Mouse (Mus musculus): ENCODE data around the gene Capn1. TPM values are rescaled to one million over a fixed set of nuclear protein-coding genes. Genes with fewer than 3 reads are reported as not detected.
"Not testable (repeated sequence)": the region's sequence is repeated elsewhere in the genome, so short reads cannot be mapped to it uniquely, and the experiment has no call there.

Capn1 gene
- polyA plus RNA-seq, 1 experiment = 2.5 TPM

GRCm38 (mm10) chr19:6047154-6047898, 31.6 kb upstream of the Capn1 start:
- Histone ChIP-seq H3K27me3 (ENCODE audit: control insufficient read depth, insufficient read depth, low read length) (no peaks in the 10 kb centered on the region), H3K4me3 (ENCODE audit: control insufficient read depth, low read depth, low read length) (peak overlapping the region; percentile 88), H3K27ac (ENCODE audit: control insufficient read depth, insufficient read depth, low read depth, low read length) (peak overlapping the region; percentile 91), H3K4me1 (ENCODE audit: control insufficient read depth, insufficient read depth, low read length) (peaks cover 5% of the 10 kb centered on the region), H3K36me3 (ENCODE audit: control insufficient read depth, insufficient read depth, low read length) (peaks cover 2% of the 10 kb centered on the region)
- TF ChIP-seq CTCF (IDR thresholded peaks at IDR 0.05; ENCODE audit: control insufficient read depth, insufficient read depth, insufficient replicate concordance, low read depth, low read length) (no peak), POLR2A (IDR thresholded peaks at IDR 0.05; ENCODE audit: control insufficient read depth, low read depth, low read length) (no peak)

- peak within 1 kb of the TSS; percentile 88 for H3K4me3 ChIP-seq (ENCODE audit: control insufficient read depth, low read depth, low read length)
- peak within 1 kb of the TSS; percentile 91 for H3K27ac ChIP-seq (ENCODE audit: control insufficient read depth, insufficient read depth, low read depth, low read length)
- H3K4me1 ChIP-seq (ENCODE audit: control insufficient read depth, insufficient read depth, low read length) = peaks cover 5% of the 10 kb centered on the region
- no peaks in the 10 kb centered on the region for H3K27me3 ChIP-seq (ENCODE audit: control insufficient read depth, insufficient read depth, low read length)
- TF ChIP-seq POLR2A (IDR thresholded peaks at IDR 0.05; ENCODE audit: control insufficient read depth, low read depth, low read length) (peak; percentile 95), CTCF (IDR thresholded peaks at IDR 0.05; ENCODE audit: control insufficient read depth, insufficient read depth, insufficient replicate concordance, low read depth, low read length) (no peak)
- H3K36me3 ChIP-seq (ENCODE audit: control insufficient read depth, insufficient read depth, low read length) = peaks cover 2% of the 10 kb centered on the region; the same call in 1 of the 2 replicates
Observed at GRCm38 (mm10) chr19:6046294-6047153, 30.8 kb upstream of the Capn1 start, which contains the start of gene Syvn1. TSS of gene Syvn1 (plus strand) at chr19:6046576.

GRCm38 (mm10) chr19:6045366-6046293, 29.9 kb upstream of the Capn1 start:
- Histone ChIP-seq H3K27ac (ENCODE audit: control insufficient read depth, insufficient read depth, low read depth, low read length) (peak overlapping the region; percentile 91), H3K27me3 (ENCODE audit: control insufficient read depth, insufficient read depth, low read length) (no peaks in the 10 kb centered on the region), H3K4me1 (ENCODE audit: control insufficient read depth, insufficient read depth, low read length) (peaks cover 5% of the 10 kb centered on the region), H3K4me3 (ENCODE audit: control insufficient read depth, low read depth, low read length) (peak overlapping the region; percentile 88), H3K36me3 (ENCODE audit: control insufficient read depth, insufficient read depth, low read length) (0 out of 2 replicates have a peak, but pooled peaks cover 2% of the 10 kb centered on the region)
- TF ChIP-seq POLR2A (IDR thresholded peaks at IDR 0.05; ENCODE audit: control insufficient read depth, low read depth, low read length) (no peak; the same call in 1 of the 2 replicates), CTCF (IDR thresholded peaks at IDR 0.05; ENCODE audit: control insufficient read depth, insufficient read depth, insufficient replicate concordance, low read depth, low read length) (no peak)

- H3K4me1 ChIP-seq (ENCODE audit: control insufficient read depth, insufficient read depth, low read length); H3K4me3 ChIP-seq (ENCODE audit: control insufficient read depth, low read depth, low read length); H3K27ac ChIP-seq (ENCODE audit: control insufficient read depth, insufficient read depth, low read depth, low read length); H3K27me3 ChIP-seq (ENCODE audit: control insufficient read depth, insufficient read depth, low read length); H3K36me3 ChIP-seq (ENCODE audit: control insufficient read depth, insufficient read depth, low read length): not testable (repeated sequence)
Observed at GRCm38 (mm10) chr19:6044102-6044501, 28.4 kb upstream of the Capn1 start.

GRCm38 (mm10) chr19:6042293-6042692, 26.6 kb upstream of the Capn1 start:
- H3K27me3 ChIP-seq (ENCODE audit: control insufficient read depth, insufficient read depth, low read length) = no peaks in the 10 kb centered on the region
- no peaks in the 10 kb centered on the region for H3K36me3 ChIP-seq (ENCODE audit: control insufficient read depth, insufficient read depth, low read length)
- H3K4me1 ChIP-seq (ENCODE audit: control insufficient read depth, insufficient read depth, low read length) = peaks cover 3% of the 10 kb centered on the region; the same call in 1 of the 2 replicates
- no peak overlapping the region for H3K4me3 ChIP-seq (ENCODE audit: control insufficient read depth, low read depth, low read length)
- no peak overlapping the region for H3K27ac ChIP-seq (ENCODE audit: control insufficient read depth, insufficient read depth, low read depth, low read length)
- TF ChIP-seq CTCF (IDR thresholded peaks at IDR 0.05; ENCODE audit: control insufficient read depth, insufficient read depth, insufficient replicate concordance, low read depth, low read length) = no peak
- no peak for TF ChIP-seq POLR2A (IDR thresholded peaks at IDR 0.05; ENCODE audit: control insufficient read depth, low read depth, low read length)

DNA sequence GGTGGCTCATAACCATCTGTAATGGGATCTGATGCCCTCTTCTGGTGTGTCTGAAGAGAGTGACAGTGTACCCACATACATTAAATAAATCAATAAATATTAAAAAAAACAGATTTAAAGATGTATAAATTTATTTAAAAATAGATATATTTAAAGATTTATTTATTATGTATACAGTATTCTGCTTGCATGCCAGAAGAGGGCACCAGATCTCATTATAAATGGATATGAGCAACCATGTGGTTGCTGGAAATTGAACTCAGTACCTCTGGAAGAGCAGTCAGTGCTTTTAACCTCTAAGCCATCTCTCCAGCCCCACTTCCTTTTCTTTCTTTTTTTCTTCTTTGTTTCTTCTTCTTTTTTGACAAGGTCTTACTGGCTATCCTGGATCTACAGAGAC, 24.3 kb upstream of the Capn1 start:
- Histone ChIP-seq H3K27ac (ENCODE audit: control insufficient read depth, insufficient read depth, low read depth, low read length) (no peak overlapping the region), H3K27me3 (ENCODE audit: control insufficient read depth, insufficient read depth, low read length) (no peaks in the 10 kb centered on the region), H3K4me3 (ENCODE audit: control insufficient read depth, low read depth, low read length) (no peak overlapping the region), H3K4me1 (ENCODE audit: control insufficient read depth, insufficient read depth, low read length) (no peaks in the 10 kb centered on the region), H3K36me3 (ENCODE audit: control insufficient read depth, insufficient read depth, low read length) (no peaks in the 10 kb centered on the region)
- TF ChIP-seq CTCF (IDR thresholded peaks at IDR 0.05; ENCODE audit: control insufficient read depth, insufficient read depth, insufficient replicate concordance, low read depth, low read length) (no peak), POLR2A (IDR thresholded peaks at IDR 0.05; ENCODE audit: control insufficient read depth, low read depth, low read length) (no peak)

All from testis, adult 2 months (tissue).